In genomic region chr10:19601502-19601901, GRCm38 (mm10) we compare ENCODE assay signal across 12 mouse cellular contexts. TPM values are rescaled to one million over a fixed set of nuclear protein-coding genes. Genes with fewer than 3 reads are reported as not detected.
A peak's percentile ranks its signal among the peaks of the same experiment; 100 is the strongest.
DNase-seq lines count a peak whose midpoint lies in the region; ATAC-seq and TF ChIP-seq lines count a peak whose summit lies in the region.
"Not testable (repeated sequence)": the region's sequence is repeated elsewhere in the genome, so short reads cannot be mapped to it uniquely, and the experiment has no call there.
"Had no signal": no experiment of that assay in that cellular context is flagged by ENCODE, and none has a peak within 500 bp of the region (broad histone marks: within the 10 kb centered on the region; RNA-seq: fewer than 3 reads in every experiment).

No protein-coding gene starts in this region.

- not testable (repeated sequence) for H3K27me3 ChIP-seq in G1E (ENCODE audit: insufficient read depth, low read length); forebrain, postnatal 0 days (ENCODE audit: insufficient read depth, low read length); limb, embryonic 11.5 days (ENCODE audit: control insufficient read depth, insufficient read depth, low read length); midbrain, postnatal 0 days (ENCODE audit: insufficient read depth, low read length); testis, adult 2 months (ENCODE audit: control insufficient read depth, insufficient read depth, low read length)

- not testable (repeated sequence) for H3K4me3 ChIP-seq in G1E (ENCODE audit: low read depth, low read length); forebrain, postnatal 0 days (ENCODE audit: low read depth, low read length); limb, embryonic 11.5 days (ENCODE audit: low read depth, low read length); midbrain, postnatal 0 days (ENCODE audit: low read depth, low read length); testis, adult 2 months (ENCODE audit: control insufficient read depth, low read depth, low read length)

- not testable (repeated sequence) for H3K27ac ChIP-seq in forebrain, postnatal 0 days (ENCODE audit: low read depth, low read length); limb, embryonic 11.5 days (replicated peaks; ENCODE audit: low read depth, low read length); midbrain, postnatal 0 days (ENCODE audit: low read depth, low read length); testis, adult 2 months (ENCODE audit: control insufficient read depth, insufficient read depth, low read depth, low read length)

- not testable (repeated sequence) for DNase-seq in G1E (ENCODE audit: low spot score); forebrain, postnatal 0 days; midbrain, postnatal 0 days (ENCODE audit: low spot score)
- DNase-seq in c-Kit-negative CD71-positive TER-119-positive erythroid progenitor cells, embryonic 14.5 days (ENCODE audit: low read depth, low spot score), result peak; percentile 35
- DNase-seq in induced T-regulatory cell, adult 2 months (ENCODE audit: low read depth), result peak; percentile 76
- DNase-seq in limb, embryonic 11.5 days (ENCODE audit: low spot score), result peak; percentile 43

- H3K4me1 ChIP-seq in G1E (ENCODE audit: insufficient read depth, low read depth, low read length); forebrain, postnatal 0 days (ENCODE audit: insufficient read depth); limb, embryonic 11.5 days (ENCODE audit: control insufficient read depth, insufficient read depth, low read length); midbrain, postnatal 0 days (ENCODE audit: insufficient read depth, low read length); testis, adult 2 months (ENCODE audit: control insufficient read depth, insufficient read depth, low read length): not testable (repeated sequence)

- not testable (repeated sequence) for TF ChIP-seq POLR2A in testis, adult 2 months (IDR thresholded peaks at IDR 0.05; ENCODE audit: control insufficient read depth, low read depth, low read length)

- H3K9me3 ChIP-seq in G1E (replicated peaks); forebrain, postnatal 0 days (ENCODE audit: low read length); limb, embryonic 11.5 days (ENCODE audit: control insufficient read depth, low read length); midbrain, postnatal 0 days (ENCODE audit: low read length): not testable (repeated sequence)

- not testable (repeated sequence) for ATAC-seq in G1E (ENCODE audit: extremely low read depth, insufficient number of reproducible peaks, low FRiP score, poor library complexity, severe bottlenecking); forebrain, postnatal 0 days; limb, embryonic 11.5 days (ENCODE audit: insufficient number of reproducible peaks, low FRiP score, low TSS enrichment, low read depth); midbrain, postnatal 0 days (ENCODE audit: low FRiP score)

- 29% methylated on average over 1 of the region's 1 CpGs for WGBS in forebrain, postnatal 0 days
- WGBS in limb, embryonic 11.5 days, result 20% methylated on average over 1 of the region's 1 CpGs
- 18% methylated on average over 1 of the region's 1 CpGs for WGBS in midbrain, postnatal 0 days

- peak; percentile 65 for TF ChIP-seq CTCF in G1E (IDR thresholded peaks at IDR 0.05; ENCODE audit: low read depth, low read length)
- TF ChIP-seq CTCF in forebrain, postnatal 0 days (IDR thresholded peaks at IDR 0.05; ENCODE audit: low read depth), result peak; percentile 49
- peak; percentile 55 for TF ChIP-seq CTCF in midbrain, postnatal 0 days (IDR thresholded peaks at IDR 0.05)
- peak; percentile 28; the same call in 1 of the 2 replicates for TF ChIP-seq CTCF in testis, adult 2 months (IDR thresholded peaks at IDR 0.05; ENCODE audit: control insufficient read depth, insufficient read depth, insufficient replicate concordance, low read depth, low read length)

- not testable (repeated sequence) for H3K9ac ChIP-seq in forebrain, postnatal 0 days; limb, embryonic 11.5 days (ENCODE audit: low read length); midbrain, postnatal 0 days (replicated peaks; ENCODE audit: low read length, poor library complexity, severe bottlenecking)

- H3K4me2 ChIP-seq in forebrain, postnatal 0 days (ENCODE audit: low read depth); limb, embryonic 11.5 days (ENCODE audit: low read depth, severe bottlenecking); midbrain, postnatal 0 days (ENCODE audit: low read depth, low read length, poor library complexity, severe bottlenecking): not testable (repeated sequence)

- peaks cover 79% of the 10 kb centered on the region for H3K36me3 ChIP-seq in G1E (replicated peaks)
- H3K36me3 ChIP-seq in forebrain, postnatal 0 days (ENCODE audit: insufficient read depth); midbrain, postnatal 0 days (ENCODE audit: insufficient read depth, low read length); testis, adult 2 months (ENCODE audit: control insufficient read depth, insufficient read depth, low read length): not testable (repeated sequence)
- peaks cover 15% of the 10 kb centered on the region for H3K36me3 ChIP-seq in limb, embryonic 11.5 days (ENCODE audit: control insufficient read depth, insufficient read depth, low read length)

RNA-seq across cellular contexts. Expression of gene Ifngr1, which starts 9.8 kb away (rescaled TPM):
- total RNA-seq in G1E (2014; fragmentation: Nextera tagmentation) (37.9 and 40.3 TPM in 2 replicates), G1E (2017) (25.2 and 26.3 TPM in 2 replicates)
- polyA plus RNA-seq in G1E (2012), result 1.3 and 2.2 TPM in 2 replicates
- 14.5 and 16.9 TPM in 2 replicates for total RNA-seq in forebrain, postnatal 0 days (2014; rRNA removed)
- 17.7 and 21.9 TPM in 2 replicates for polyA plus RNA-seq in forebrain, postnatal 0 days (2015; fragmentation: Nextera tagmentation; extraction: Ambion mirVana)
- polyA plus RNA-seq in limb, embryonic 11.5 days (2014; fragmentation: Nextera tagmentation; extraction: Ambion mirVana), result 33.0 and 37.6 TPM in 2 replicates
- total RNA-seq in midbrain, postnatal 0 days (2014; rRNA removed), result 14.5 and 14.8 TPM in 2 replicates
- polyA plus RNA-seq in midbrain, postnatal 0 days (2015; fragmentation: Nextera tagmentation; extraction: Ambion mirVana), result 22.4 and 24.7 TPM in 2 replicates
- polyA plus RNA-seq in testis, adult 2 months (2012; rRNA removed), result 5.9 and 6.9 TPM in 2 replicates

RNA-seq across cellular contexts. Expression of gene Il22ra2, which starts 20.3 kb away (rescaled TPM):
- total RNA-seq in G1E (2014; fragmentation: Nextera tagmentation), result not detected in 2 replicates
- 0.06 and 0.22 TPM in 2 replicates for total RNA-seq in G1E (2017)
- polyA plus RNA-seq in G1E (2012), result not detected in 2 replicates
- not detected in 2 replicates for total RNA-seq in forebrain, postnatal 0 days (2014; rRNA removed)
- not detected in 2 replicates for polyA plus RNA-seq in forebrain, postnatal 0 days (2015; fragmentation: Nextera tagmentation; extraction: Ambion mirVana)
- not detected in 2 replicates for polyA plus RNA-seq in limb, embryonic 11.5 days (2014; fragmentation: Nextera tagmentation; extraction: Ambion mirVana)
- 0.09 TPM in 1 of 2 replicates, not detected in the other for total RNA-seq in midbrain, postnatal 0 days (2014; rRNA removed)
- polyA plus RNA-seq in midbrain, postnatal 0 days (2015; fragmentation: Nextera tagmentation; extraction: Ambion mirVana), result not detected in 2 replicates
- not detected in 2 replicates for polyA plus RNA-seq in testis, adult 2 months (2012; rRNA removed)
- total RNA-seq: adrenal gland, adult 2 months; gastrocnemius, postnatal 36 days; left cerebral cortex, postnatal 10 days had no signal
- polyA plus RNA-seq: adrenal gland, adult 2 months; hindbrain, embryonic 10.5 days; kidney, embryonic 16.5 days had no signal
